10 mouse cellular contexts compared by ENCODE assay signal in genomic region chr10:93274277-93274696, GRCm38 (mm10). TPM values are rescaled to one million over a fixed set of nuclear protein-coding genes. Genes with fewer than 3 reads are reported as not detected.
DNase-seq lines count a peak whose midpoint lies in the region; ATAC-seq and TF ChIP-seq lines count a peak whose summit lies in the region.
"Had no signal": no experiment of that assay in that cellular context is flagged by ENCODE, and none has a peak within 500 bp of the region (broad histone marks: within the 10 kb centered on the region; RNA-seq: fewer than 3 reads in every experiment).

No protein-coding gene starts in this region.

- H3K4me1 ChIP-seq in forebrain, postnatal 0 days (ENCODE audit: insufficient read depth): peaks cover 25% of the 10 kb centered on the region

- 0 out of 2 replicates have a peak overlapping the region, but pooled peaks have one; percentile 29 for H3K27ac ChIP-seq in forebrain, postnatal 0 days (ENCODE audit: low read depth, low read length)

- peak; percentile 25 for ATAC-seq in frontal cortex, adult (ENCODE audit: low TSS enrichment)
- ATAC-seq in forebrain, postnatal 0 days: no peak

- H3K4me2 ChIP-seq in forebrain, postnatal 0 days (ENCODE audit: low read depth): no peak overlapping the region

- no peaks in the 10 kb centered on the region for H3K9me3 ChIP-seq in forebrain, postnatal 0 days (ENCODE audit: low read length)

- H3K36me3 ChIP-seq in forebrain, postnatal 0 days (ENCODE audit: insufficient read depth): no peaks in the 10 kb centered on the region

- no peak for DNase-seq in frontal cortex, postnatal 10 days (ENCODE audit: low spot score in 2 of 2)
- DNase-seq in spleen, adult 18-20 months: peak; percentile 34 to 40
- DNase-seq in spleen, postnatal 4 days (ENCODE audit: low spot score in 2 of 2): no peak
- DNase-seq in forebrain, postnatal 0 days: peak; percentile 20
- DNase-seq in spleen, postnatal 36 days (ENCODE audit: low spot score in 2 of 2): peak; percentile 72 to 75
- DNase-seq in ovary, postnatal 36 days (ENCODE audit: low spot score): no peak
- no peak for DNase-seq in urinary bladder, postnatal 4 days (ENCODE audit: low spot score in 2 of 2)
- DNase-seq: gastrocnemius, postnatal 14 days; liver, postnatal 0 days had no signal

- no peak overlapping the region for H3K9ac ChIP-seq in forebrain, postnatal 0 days
- H3K9ac ChIP-seq: liver, postnatal 0 days had no signal

- TF ChIP-seq CTCF in forebrain, postnatal 0 days (IDR thresholded peaks at IDR 0.05; ENCODE audit: low read depth): no peak

- H3K4me3 ChIP-seq in forebrain, postnatal 0 days (ENCODE audit: low read depth, low read length): no peak overlapping the region

- 65% methylated on average over 2 of the region's 2 CpGs for WGBS in forebrain, postnatal 0 days

- H3K27me3 ChIP-seq in forebrain, postnatal 0 days (ENCODE audit: insufficient read depth, low read length): no peaks in the 10 kb centered on the region

RNA-seq across cellular contexts. Expression of gene Elk3, which starts 36.6 kb away (rescaled TPM):
- total RNA-seq in forebrain, postnatal 0 days (2014; rRNA removed): 5.1 and 8.8 TPM in 2 replicates
- polyA plus RNA-seq in forebrain, postnatal 0 days (2015; fragmentation: Nextera tagmentation; extraction: Ambion mirVana): 4.9 and 6.2 TPM in 2 replicates

Comparison
In these comparisons a context has a peak if more than half of its experiments do, and no peak if none do; other contexts are left out.
1. DNase-seq: peak in spleen, adult 18-20 months (2 of 2), forebrain, postnatal 0 days (single experiment) and spleen, postnatal 36 days (2 of 2); none in frontal cortex, postnatal 10 days (0 of 2), spleen, postnatal 4 days (0 of 2), ovary, postnatal 36 days (single experiment) and urinary bladder, postnatal 4 days (0 of 2).